Mouse (Mus musculus): ENCODE measurements around the gene Rusc2. TPM values are rescaled to one million over a fixed set of nuclear protein-coding genes. Genes with fewer than 3 reads are reported as not detected.

Rusc2 gene
- polyA plus RNA-seq, 1 experiment from 2014 or later: 2.1 TPM

- no peak for ATAC-seq
- H3K27me3 ChIP-seq (ENCODE audit: insufficient read depth, low read length): no peaks in the 10 kb centered on the region
- no peak overlapping the region for H3K4me2 ChIP-seq (ENCODE audit: low read depth, low read length)
- no peaks in the 10 kb centered on the region for H3K9me3 ChIP-seq (ENCODE audit: low read length)
- H3K4me1 ChIP-seq (ENCODE audit: insufficient read depth): peaks cover 24% of the 10 kb centered on the region; the same call in 1 of the 2 replicates
- H3K9ac ChIP-seq (replicated peaks): no peak overlapping the region
- TF ChIP-seq EP300 (IDR thresholded peaks at IDR 0.05; ENCODE audit: low read depth): no peak
- no peak for TF ChIP-seq CTCF (IDR thresholded peaks at IDR 0.05; ENCODE audit: low read depth)
- no peak for DNase-seq
- H3K4me3 ChIP-seq (ENCODE audit: low read depth, low read length): no peak overlapping the region
- H3K27ac ChIP-seq (ENCODE audit: low read depth): peak overlapping the region; percentile 17
- 63% methylated on average over 9 of the region's 9 CpGs for WGBS (ENCODE audit: insufficient replicate concordance)
- H3K36me3 ChIP-seq (replicated peaks; ENCODE audit: insufficient read depth, low read length): no peaks in the 10 kb centered on the region
Observed at GRCm38 (mm10) chr4:43389845-43390440, 8.2 kb downstream of the Rusc2 start.

GRCm38 (mm10) chr4:43391521-43392050 is 9.8 kb downstream of the Rusc2 start:
- H3K4me3 ChIP-seq (ENCODE audit: low read depth, low read length): no peak overlapping the region
- no peaks in the 10 kb centered on the region for H3K36me3 ChIP-seq (replicated peaks; ENCODE audit: insufficient read depth, low read length)
- no peak overlapping the region for H3K4me2 ChIP-seq (ENCODE audit: low read depth, low read length)
- peak; percentile 73 for ATAC-seq
- WGBS (ENCODE audit: insufficient replicate concordance): 62% methylated on average over 3 of the region's 3 CpGs
- peaks cover 33% of the 10 kb centered on the region for H3K4me1 ChIP-seq (ENCODE audit: insufficient read depth)
- H3K27me3 ChIP-seq (ENCODE audit: insufficient read depth, low read length): no peaks in the 10 kb centered on the region
- TF ChIP-seq CTCF (IDR thresholded peaks at IDR 0.05; ENCODE audit: low read depth) (no peak), EP300 (IDR thresholded peaks at IDR 0.05; ENCODE audit: low read depth) (no peak)
- peak overlapping the region; percentile 55 for H3K27ac ChIP-seq (ENCODE audit: low read depth)
- H3K9me3 ChIP-seq (ENCODE audit: low read length): no peaks in the 10 kb centered on the region
- peak; percentile 61 for DNase-seq
- H3K9ac ChIP-seq (replicated peaks): no peak overlapping the region

DNA sequence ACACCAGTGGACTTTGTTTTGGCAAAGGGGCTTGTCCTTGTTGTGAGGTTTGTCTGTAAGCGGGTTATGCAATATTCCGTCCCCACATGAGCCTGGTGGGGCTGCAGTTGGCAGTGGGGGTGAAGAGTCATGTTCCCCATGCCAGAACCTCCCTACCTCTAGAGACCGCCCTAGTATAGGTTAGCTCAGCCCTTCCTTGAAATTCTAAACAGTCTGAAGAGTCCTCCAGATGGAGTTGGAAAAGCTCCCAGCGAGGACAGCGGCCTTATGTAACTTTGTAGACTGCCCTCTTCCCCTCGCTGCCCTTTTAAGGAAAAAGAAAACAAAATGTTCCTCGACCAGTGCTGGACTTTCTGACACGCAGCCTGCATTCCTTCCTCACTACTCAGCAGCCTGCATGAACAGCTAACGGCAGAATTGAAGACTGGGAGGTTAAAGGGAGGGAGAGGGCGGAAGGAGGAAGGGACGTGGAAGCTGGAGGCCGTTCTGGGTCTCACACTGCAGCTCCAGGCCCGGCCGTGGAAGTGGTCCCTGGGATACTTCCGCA is 12.6 kb downstream of the Rusc2 start:
- Histone ChIP-seq H3K36me3 (replicated peaks; ENCODE audit: insufficient read depth, low read length) (no peaks in the 10 kb centered on the region), H3K4me2 (ENCODE audit: low read depth, low read length) (0 out of 2 replicates have a peak overlapping the region, but pooled peaks have one; percentile 10), H3K9ac (replicated peaks) (peak overlapping the region; percentile 6; the same call in 1 of the 2 replicates), H3K27me3 (ENCODE audit: insufficient read depth, low read length) (no peaks in the 10 kb centered on the region), H3K4me1 (ENCODE audit: insufficient read depth) (peaks cover 36% of the 10 kb centered on the region), H3K4me3 (ENCODE audit: low read depth, low read length) (no peak overlapping the region), H3K27ac (ENCODE audit: low read depth) (peak overlapping the region; percentile 70), H3K9me3 (ENCODE audit: low read length) (no peaks in the 10 kb centered on the region)
- TF ChIP-seq CTCF (IDR thresholded peaks at IDR 0.05; ENCODE audit: low read depth): no peak
- peak; percentile 81 for TF ChIP-seq EP300 (IDR thresholded peaks at IDR 0.05; ENCODE audit: low read depth)
- 29% methylated on average over 15 of the region's 15 CpGs for WGBS (ENCODE audit: insufficient replicate concordance)
- ATAC-seq (peak; percentile 72), DNase-seq (peak; percentile 49)

GRCm38 (mm10) chr4:43395147-43395546 is 13.4 kb downstream of the Rusc2 start:
- Histone ChIP-seq H3K9me3 (ENCODE audit: low read length) (no peaks in the 10 kb centered on the region), H3K27me3 (ENCODE audit: insufficient read depth, low read length) (no peaks in the 10 kb centered on the region), H3K4me3 (ENCODE audit: low read depth, low read length) (no peak overlapping the region), H3K4me2 (ENCODE audit: low read depth, low read length) (0 out of 2 replicates have a peak overlapping the region, but pooled peaks have one; percentile 10), H3K9ac (replicated peaks) (no peak overlapping the region), H3K4me1 (ENCODE audit: insufficient read depth) (peaks cover 36% of the 10 kb centered on the region), H3K36me3 (replicated peaks; ENCODE audit: insufficient read depth, low read length) (no peaks in the 10 kb centered on the region), H3K27ac (ENCODE audit: low read depth) (peak overlapping the region; percentile 70)
- ATAC-seq: no peak
- 55% methylated on average over 5 of the region's 5 CpGs for WGBS (ENCODE audit: insufficient replicate concordance)
- DNase-seq: no peak
- TF ChIP-seq EP300 (IDR thresholded peaks at IDR 0.05; ENCODE audit: low read depth): no peak

GRCm38 (mm10) chr4:43395836-43396235 is 14.1 kb downstream of the Rusc2 start:
- Histone ChIP-seq H3K4me2 (ENCODE audit: low read depth, low read length) (no peak overlapping the region), H3K36me3 (replicated peaks; ENCODE audit: insufficient read depth, low read length) (no peaks in the 10 kb centered on the region), H3K9ac (replicated peaks) (no peak overlapping the region), H3K9me3 (ENCODE audit: low read length) (no peaks in the 10 kb centered on the region), H3K4me1 (ENCODE audit: insufficient read depth) (peaks cover 34% of the 10 kb centered on the region), H3K27me3 (ENCODE audit: insufficient read depth, low read length) (no peaks in the 10 kb centered on the region), H3K4me3 (ENCODE audit: low read depth, low read length) (no peak overlapping the region), H3K27ac (ENCODE audit: low read depth) (peak overlapping the region; percentile 70; the same call in 1 of the 2 replicates)
- ATAC-seq (no peak), DNase-seq (no peak)
- WGBS (ENCODE audit: insufficient replicate concordance): 54% methylated on average over 9 of the region's 9 CpGs
- TF ChIP-seq EP300 (IDR thresholded peaks at IDR 0.05; ENCODE audit: low read depth) (no peak), CTCF (IDR thresholded peaks at IDR 0.05; ENCODE audit: low read depth) (no peak)

GRCm38 (mm10) chr4:43396381-43396780 is 14.6 kb downstream of the Rusc2 start:
- Histone ChIP-seq H3K9ac (replicated peaks) (no peak overlapping the region), H3K4me3 (ENCODE audit: low read depth, low read length) (no peak overlapping the region), H3K9me3 (ENCODE audit: low read length) (no peaks in the 10 kb centered on the region), H3K36me3 (replicated peaks; ENCODE audit: insufficient read depth, low read length) (no peaks in the 10 kb centered on the region), H3K27ac (ENCODE audit: low read depth) (no peak overlapping the region), H3K27me3 (ENCODE audit: insufficient read depth, low read length) (no peaks in the 10 kb centered on the region), H3K4me1 (ENCODE audit: insufficient read depth) (peaks cover 29% of the 10 kb centered on the region), H3K4me2 (ENCODE audit: low read depth, low read length) (no peak overlapping the region)
- DNase-seq: no peak
- TF ChIP-seq CTCF (IDR thresholded peaks at IDR 0.05; ENCODE audit: low read depth) (no peak), EP300 (IDR thresholded peaks at IDR 0.05; ENCODE audit: low read depth) (no peak)
- 80% methylated on average over 5 of the region's 5 CpGs for WGBS (ENCODE audit: insufficient replicate concordance)
- no peak for ATAC-seq

Measured in liver, postnatal 0 days (tissue).